Mouse (Mus musculus): ENCODE measurements around the gene Gm17622.

The Gm17622 gene

DNA sequence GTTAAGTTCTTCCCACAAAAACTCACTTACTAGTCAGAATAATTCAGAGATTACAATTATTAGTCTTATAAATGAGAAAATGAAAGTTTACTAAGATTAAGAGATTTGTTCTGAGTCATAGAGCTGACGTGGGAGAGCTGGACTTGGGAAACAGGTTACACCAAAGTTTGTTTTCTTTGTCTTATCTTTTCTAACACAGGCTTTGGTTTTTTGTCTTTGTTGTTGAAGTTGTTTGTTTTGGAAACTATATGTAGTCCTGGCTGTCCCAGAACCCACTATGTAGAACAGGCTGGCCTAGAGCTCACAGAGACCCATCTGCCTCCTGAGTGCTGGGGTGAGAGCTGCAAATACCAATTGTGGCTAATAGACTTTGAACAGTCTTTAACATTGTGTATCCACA, 20.7 kb downstream of the Gm17622 start:
- no peak for DNase-seq (ENCODE audit: low spot score)

DNA sequence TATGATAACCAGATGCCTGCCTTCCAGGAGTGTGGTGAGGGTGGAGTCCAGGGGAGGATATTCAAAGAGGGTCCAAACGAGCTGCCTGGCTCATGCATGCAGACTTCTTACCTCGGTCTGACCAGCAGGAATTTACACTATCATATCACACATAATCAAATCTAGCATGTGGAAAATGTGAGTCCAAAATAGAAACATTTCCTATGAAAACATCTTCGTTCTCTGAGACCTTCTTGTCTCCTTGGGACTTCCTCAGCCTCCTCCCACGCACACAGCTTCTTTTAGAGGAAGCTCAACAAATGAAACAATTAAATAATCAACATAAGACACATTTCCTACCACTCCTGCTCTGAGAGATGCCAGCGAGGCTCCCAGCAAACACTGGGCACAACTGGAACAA, 21.4 kb downstream of the Gm17622 start:
- DNase-seq (ENCODE audit: low spot score), result no peak

- DNase-seq (ENCODE audit: low spot score), result no peak
Measured at GRCm38 (mm10) chr13:96514154-96514942, 23.8 kb downstream of the Gm17622 start.

DNA sequence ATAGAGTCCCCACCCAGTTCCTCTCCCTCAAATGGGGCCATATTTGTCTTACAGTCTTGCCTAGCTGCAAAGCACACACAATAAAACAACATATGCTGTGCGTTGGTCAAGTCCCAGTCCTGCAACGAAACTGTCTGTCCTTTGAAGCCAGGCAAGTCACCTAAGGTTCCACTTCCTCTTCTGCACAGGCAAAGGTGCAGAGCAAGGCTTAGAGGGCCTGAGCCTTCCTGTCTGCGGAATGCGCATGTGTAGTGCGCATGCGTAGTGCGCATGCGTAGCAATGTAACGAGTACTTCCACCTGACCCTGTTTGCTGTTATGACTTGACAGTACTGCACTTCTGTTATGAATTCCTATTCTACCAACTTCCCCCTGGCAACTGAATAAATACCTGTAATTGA, 25.7 kb downstream of the Gm17622 start:
- DNase-seq (ENCODE audit: low spot score), result no peak

GRCm38 (mm10) chr13:96517335-96517734, 26.8 kb downstream of the Gm17622 start:
- no peak for DNase-seq (ENCODE audit: low spot score)

DNA sequence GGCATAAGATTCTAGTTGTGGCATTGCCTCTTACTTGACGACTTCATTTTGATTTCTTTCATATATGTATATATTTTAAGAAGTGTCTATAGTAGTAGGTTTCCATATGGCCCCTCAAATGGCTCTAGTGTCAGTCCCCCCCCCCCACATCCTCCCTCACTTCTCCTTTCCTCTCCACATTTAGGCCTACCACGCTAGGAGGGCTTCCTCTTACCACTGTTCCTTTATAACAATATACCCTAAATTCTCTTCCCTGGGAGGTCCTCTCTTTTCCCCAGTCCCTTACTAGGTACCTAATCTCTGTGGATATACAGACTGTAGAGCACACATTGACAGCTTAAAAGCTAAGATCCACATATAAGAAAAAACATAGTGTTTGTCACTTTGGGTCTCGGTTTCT, 30.8 kb downstream of the Gm17622 start:
- no peak for DNase-seq (ENCODE audit: low spot score)

DNA sequence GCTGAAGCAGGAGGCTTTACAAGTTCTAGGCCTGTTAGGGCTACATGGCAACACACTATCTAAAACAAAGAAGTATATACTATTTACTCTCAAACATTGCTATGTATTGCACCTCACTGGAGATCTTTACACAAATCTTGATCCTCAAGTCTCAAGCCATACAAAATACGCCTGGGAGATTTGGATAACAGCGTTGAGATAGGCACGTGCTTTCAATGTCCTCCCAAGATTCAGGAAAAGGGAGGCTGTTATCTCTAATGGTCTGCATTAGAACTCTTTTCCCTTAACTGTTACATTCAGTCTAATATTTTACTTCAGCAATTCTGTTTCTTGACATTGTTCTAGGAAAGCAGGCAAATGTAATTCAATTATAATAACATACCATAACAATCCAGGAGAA, 36.5 kb downstream of the Gm17622 start:
- no peak for DNase-seq (ENCODE audit: low spot score)

- no peak for DNase-seq (ENCODE audit: low spot score)
Measured at GRCm38 (mm10) chr13:96527856-96528255, 37.3 kb downstream of the Gm17622 start.

DNA sequence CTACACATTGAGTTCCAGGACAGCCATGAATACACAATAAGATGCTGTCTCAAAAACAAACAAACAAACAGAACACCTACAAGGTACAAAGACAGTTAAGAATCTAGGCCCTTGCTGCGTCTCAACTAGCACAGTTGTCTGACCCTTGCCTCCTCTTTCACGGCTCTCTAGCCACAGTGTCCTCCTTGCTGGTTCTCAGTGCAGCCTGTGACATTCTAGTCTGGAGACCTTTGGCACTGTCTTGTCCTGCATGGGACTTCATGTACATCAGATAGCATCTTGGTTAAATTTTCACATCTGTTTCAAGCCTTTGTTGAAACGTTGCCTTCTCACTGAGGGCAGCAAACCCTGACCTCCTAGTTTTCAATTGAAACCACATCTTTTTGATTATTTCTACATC, 38.2 kb downstream of the Gm17622 start:
- DNase-seq (ENCODE audit: low spot score), result no peak

DNA sequence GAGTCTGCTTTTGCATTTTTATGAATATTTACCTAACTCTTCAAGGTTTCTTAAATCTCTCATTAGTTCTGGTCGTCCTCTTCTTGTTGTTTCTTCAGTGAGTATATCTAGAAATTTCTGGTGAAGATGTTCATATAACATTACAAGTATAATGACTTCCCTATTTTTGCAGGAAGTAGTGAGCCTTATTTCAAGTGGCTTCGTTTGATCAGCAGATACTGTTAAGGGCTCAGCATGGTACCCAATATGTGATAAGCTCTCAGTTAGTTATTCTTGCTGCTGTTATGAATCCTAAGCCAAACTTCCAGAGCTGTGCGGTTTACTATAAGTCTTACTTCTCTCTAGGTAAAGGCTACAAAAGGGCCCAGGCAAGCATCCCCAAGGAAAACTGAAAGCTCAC, 39.0 kb downstream of the Gm17622 start:
- DNase-seq (ENCODE audit: low spot score), result no peak

GRCm38 (mm10) chr13:96530064-96530463, 39.5 kb downstream of the Gm17622 start:
- DNase-seq (ENCODE audit: low spot score), result no peak

DNA sequence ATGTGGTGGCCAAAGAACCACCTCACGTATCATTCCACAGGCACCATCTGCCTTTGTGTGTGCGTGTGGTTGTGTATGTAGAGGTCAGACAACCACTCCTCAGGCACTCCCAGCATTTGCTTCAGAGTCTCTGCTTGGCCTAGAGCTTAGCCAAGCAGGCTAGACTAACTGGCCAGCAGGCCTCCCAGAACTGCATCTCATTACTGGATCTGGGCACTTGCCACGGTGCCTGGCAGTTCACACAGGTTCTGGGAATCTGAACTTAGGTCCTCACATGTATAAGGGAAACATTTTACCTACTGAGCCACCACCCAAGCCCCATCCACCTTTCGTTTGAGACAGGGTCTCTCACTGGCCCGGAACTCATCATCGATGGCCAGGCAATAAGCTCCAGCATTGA, 41.6 kb downstream of the Gm17622 start:
- DNase-seq (ENCODE audit: low spot score), result no peak

DNA sequence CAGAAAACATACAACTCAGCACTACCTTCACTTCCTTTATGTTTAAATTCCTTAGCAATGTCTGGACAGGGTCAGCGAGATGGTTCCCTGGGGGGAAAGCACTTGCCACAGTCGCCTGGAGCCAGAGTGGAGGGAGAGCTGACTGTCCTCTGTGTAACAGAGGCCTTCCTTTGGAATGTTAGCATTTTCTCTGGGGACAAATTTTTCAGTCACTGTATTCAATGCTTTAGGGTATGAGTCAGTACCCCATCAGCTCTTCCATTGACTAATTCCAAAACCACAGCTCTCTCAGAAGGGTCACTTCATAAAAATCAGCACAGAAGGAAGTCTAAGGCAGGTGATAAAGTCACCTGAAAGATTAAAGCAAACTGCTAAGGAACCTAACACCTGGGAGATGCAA, 43.2 kb downstream of the Gm17622 start:
- no peak for DNase-seq (ENCODE audit: low spot score)

GRCm38 (mm10) chr13:96536821-96537572, 46.5 kb downstream of the Gm17622 start:
- no peak for DNase-seq (ENCODE audit: low spot score)

GRCm38 (mm10) chr13:96538103-96538502, 47.6 kb downstream of the Gm17622 start:
- DNase-seq (ENCODE audit: low spot score), result no peak
